Mouse (Mus musculus) heart, embryonic 10.5 days (tissue): ENCODE measurements around the gene Tipin. TPM values are rescaled to one million over a fixed set of nuclear protein-coding genes. Genes with fewer than 3 reads are reported as not detected.
"Not testable (repeated sequence)": the region's sequence is repeated elsewhere in the genome, so short reads cannot be mapped to it uniquely, and the experiment has no call there.

Source experiments
- DNase-seq: peaks from one replicate; pipeline ENCODE4 v3.0.0-alpha.2; 2017; ENCODE audit warnings: low spot score
- H3K27ac ChIP-seq: fragments of 300-500 bp; sonication (generic); 2 replicates; pipeline ENCODE4 v1.5.1; 2016; ENCODE audit warnings: mild to moderate bottlenecking
- H3K27me3 ChIP-seq: fragments of 300-500 bp; sonication (generic); 2 replicates; pipeline ENCODE4 v1.6.1; 2016; ENCODE audit warnings: mild to moderate bottlenecking; ENCODE audit not compliant: poor library complexity, insufficient read depth, severe bottlenecking
- H3K36me3 ChIP-seq: fragments of 300-500 bp; sonication (generic); 2 replicates; pipeline ENCODE4 v1.6.1; 2016; ENCODE audit warnings: mild to moderate bottlenecking, moderate library complexity
- H3K4me1 ChIP-seq: fragments of 300-500 bp; sonication (generic); 2 replicates; pipeline ENCODE4 v1.6.1; 2016; ENCODE audit warnings: mild to moderate bottlenecking
- H3K4me3 ChIP-seq: fragments of 300-500 bp; sonication (generic); 2 replicates; pipeline ENCODE4 v1.5.1; 2016; ENCODE audit warnings: mild to moderate bottlenecking, moderate library complexity
- H3K9me3 ChIP-seq: fragments of 300-500 bp; sonication (generic); 2 replicates; pipeline ENCODE4 v1.6.1; 2016; ENCODE audit warnings: mild to moderate bottlenecking, moderate library complexity
- WGBS: fragments of 180-500 bp; shearing (Covaris S2); methylation state at CpG from one replicate; pipeline ENCODE4 v1.1.7; 2016; 5-methylcytosine and 5-hydroxymethylcytosine counted together
- polyA plus RNA-seq: library from polyadenylated mRNA; unstranded; fragments of >200 nt; fragmentation: Nextera tagmentation; extraction: Ambion mirVana; gene quantifications from 2 replicates; pipeline ENCODE4 v1.2.1, GENCODE M21; 2016

Tipin gene
- polyA plus RNA-seq, 1 experiment from 2014 or later = 220 TPM

GRCm38 (mm10) chr9:64253021-64253904 lies 28.1 kb upstream of the Tipin start, which contains the start of gene Map2k1:
Gene Map2k1, minus strand, starts transcription at chr9:64253631.
- WGBS = under 1% methylated on average over 89 of the region's 89 CpGs
- H3K27ac ChIP-seq = peak within 1 kb of the TSS; percentile 95
- no peaks in the 10 kb centered on the region for H3K9me3 ChIP-seq
- H3K27me3 ChIP-seq = no peaks in the 10 kb centered on the region
- H3K4me1 ChIP-seq = peaks cover 26% of the 10 kb centered on the region
- peaks cover 5% of the 10 kb centered on the region; the same call in 1 of the 2 replicates for H3K36me3 ChIP-seq
- peak within 1 kb of the TSS; percentile 95 for H3K4me3 ChIP-seq
- DNase-seq = peak; percentile 100

DNA sequence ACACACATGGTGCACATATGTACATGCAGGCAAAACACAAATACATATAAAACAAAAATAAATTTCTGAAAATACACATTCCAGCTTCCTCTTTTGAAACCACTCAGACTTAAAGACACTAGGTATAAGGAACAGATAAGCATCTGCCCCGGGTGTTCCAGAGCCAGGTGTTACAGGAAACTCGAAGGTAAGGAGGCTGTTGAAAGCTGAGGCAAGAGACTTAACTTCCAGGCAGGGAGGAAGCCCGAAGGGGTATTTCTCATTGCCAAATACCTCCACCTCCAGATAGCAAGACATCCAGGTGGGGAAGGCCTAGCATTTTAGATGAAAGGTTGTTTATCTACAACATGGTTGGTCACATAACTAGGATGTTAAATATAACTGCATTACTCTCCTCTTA lies 26.0 kb upstream of the Tipin start:
- H3K36me3 ChIP-seq = no peaks in the 10 kb centered on the region
- no peak overlapping the region for H3K4me3 ChIP-seq
- DNase-seq = no peak
- no peak overlapping the region for H3K27ac ChIP-seq
- H3K4me1 ChIP-seq = peaks cover 16% of the 10 kb centered on the region
- no peaks in the 10 kb centered on the region for H3K27me3 ChIP-seq
- H3K9me3 ChIP-seq = no peaks in the 10 kb centered on the region
- WGBS = 66% methylated on average over 3 of the region's 3 CpGs

DNA sequence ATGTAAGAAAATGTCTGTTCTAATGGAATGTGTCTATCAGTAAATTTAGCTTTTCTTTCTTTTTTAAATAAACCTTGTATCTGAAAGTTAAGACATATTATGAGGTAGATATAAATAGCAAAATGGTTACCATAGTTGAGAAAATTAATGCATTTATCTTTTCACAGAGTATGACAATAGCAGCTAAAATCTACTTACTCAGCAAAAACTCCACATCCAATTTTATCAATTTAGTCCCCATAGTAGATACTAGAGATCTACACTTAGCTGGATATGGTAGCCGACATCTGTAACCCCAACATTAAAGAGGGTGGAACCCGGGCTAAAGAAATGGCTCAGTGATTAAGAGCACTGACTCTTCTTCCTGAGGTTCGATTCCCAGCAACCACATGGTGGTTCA lies 25.2 kb upstream of the Tipin start:
- Histone ChIP-seq H3K4me1 (peaks cover 13% of the 10 kb centered on the region), H3K36me3 (no peaks in the 10 kb centered on the region), H3K27me3 (no peaks in the 10 kb centered on the region), H3K4me3 (no peak overlapping the region), H3K9me3 (no peaks in the 10 kb centered on the region), H3K27ac (no peak overlapping the region)
- DNase-seq = no peak
- WGBS = 82% methylated on average over 3 of the region's 3 CpGs

GRCm38 (mm10) chr9:64259906-64260305 lies 21.5 kb upstream of the Tipin start:
- Histone ChIP-seq H3K36me3 (no peaks in the 10 kb centered on the region), H3K27ac (no peak overlapping the region), H3K27me3 (no peaks in the 10 kb centered on the region), H3K4me3 (no peak overlapping the region), H3K4me1 (no peaks in the 10 kb centered on the region), H3K9me3 (no peaks in the 10 kb centered on the region)
- DNase-seq = no peak
- 83% methylated on average over 5 of the region's 5 CpGs for WGBS

- WGBS = 86% methylated on average over 4 of the region's 4 CpGs
- Histone ChIP-seq H3K4me3 (no peak overlapping the region), H3K4me1 (no peaks in the 10 kb centered on the region), H3K27ac (no peak overlapping the region), H3K9me3 (no peaks in the 10 kb centered on the region), H3K36me3 (no peaks in the 10 kb centered on the region), H3K27me3 (no peaks in the 10 kb centered on the region)
- DNase-seq = no peak
Observed at GRCm38 (mm10) chr9:64261023-64261422, 20.4 kb upstream of the Tipin start.

GRCm38 (mm10) chr9:64264813-64265212 lies 16.6 kb upstream of the Tipin start:
- no peaks in the 10 kb centered on the region for H3K4me1 ChIP-seq
- no peaks in the 10 kb centered on the region for H3K9me3 ChIP-seq
- no peak overlapping the region for H3K27ac ChIP-seq
- H3K27me3 ChIP-seq = no peaks in the 10 kb centered on the region
- DNase-seq = no peak
- H3K36me3 ChIP-seq = no peaks in the 10 kb centered on the region
- H3K4me3 ChIP-seq = no peak overlapping the region
- WGBS = 48% methylated on average over 1 of the region's 1 CpGs

GRCm38 (mm10) chr9:64267231-64267630 lies 14.2 kb upstream of the Tipin start:
- Histone ChIP-seq H3K27ac (no peak overlapping the region), H3K4me3 (no peak overlapping the region), H3K9me3 (no peaks in the 10 kb centered on the region), H3K27me3 (no peaks in the 10 kb centered on the region), H3K36me3 (no peaks in the 10 kb centered on the region), H3K4me1 (no peaks in the 10 kb centered on the region)
- no peak for DNase-seq
- WGBS = 93% methylated on average over 1 of the region's 1 CpGs

DNA sequence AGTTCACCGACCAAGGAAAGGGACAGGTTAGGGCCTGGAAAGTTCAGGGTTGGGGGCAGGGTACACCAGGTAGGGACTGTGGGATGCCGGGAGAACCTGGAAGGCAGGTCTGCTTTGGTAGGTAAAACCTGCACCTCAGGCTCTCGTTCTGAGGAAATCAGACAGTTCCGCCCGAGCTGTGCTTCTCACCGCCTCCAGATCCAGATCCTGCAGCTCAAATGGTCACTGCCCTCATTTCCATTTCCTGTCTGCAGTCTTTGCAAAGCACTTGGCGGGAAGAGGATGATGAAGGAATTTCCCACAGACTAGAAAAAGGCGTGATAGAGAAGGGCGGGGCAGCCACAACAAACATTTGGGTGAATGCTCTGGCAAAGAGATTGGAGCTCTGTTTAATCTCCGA lies 13.2 kb upstream of the Tipin start:
- no peaks in the 10 kb centered on the region for H3K36me3 ChIP-seq
- H3K27me3 ChIP-seq = no peaks in the 10 kb centered on the region
- no peaks in the 10 kb centered on the region for H3K4me1 ChIP-seq
- H3K4me3 ChIP-seq = no peak overlapping the region
- H3K9me3 ChIP-seq = no peaks in the 10 kb centered on the region
- no peak overlapping the region for H3K27ac ChIP-seq
- WGBS = 74% methylated on average over 10 of the region's 10 CpGs
- no peak for DNase-seq

- 94% methylated on average over 8 of the region's 8 CpGs for WGBS
- H3K9me3 ChIP-seq, H3K4me1 ChIP-seq, DNase-seq, H3K27me3 ChIP-seq, H3K4me3 ChIP-seq, H3K27ac ChIP-seq, H3K36me3 ChIP-seq: not testable (repeated sequence)
Observed at GRCm38 (mm10) chr9:64268836-64269235, 12.5 kb upstream of the Tipin start.

- Histone ChIP-seq H3K9me3 (no peaks in the 10 kb centered on the region), H3K27ac (no peak overlapping the region), H3K36me3 (no peaks in the 10 kb centered on the region), H3K27me3 (no peaks in the 10 kb centered on the region), H3K4me1 (no peaks in the 10 kb centered on the region), H3K4me3 (no peak overlapping the region)
- 58% methylated on average over 3 of the region's 3 CpGs for WGBS
- DNase-seq = no peak
Observed at GRCm38 (mm10) chr9:64271249-64271648, 10.1 kb upstream of the Tipin start.

DNA sequence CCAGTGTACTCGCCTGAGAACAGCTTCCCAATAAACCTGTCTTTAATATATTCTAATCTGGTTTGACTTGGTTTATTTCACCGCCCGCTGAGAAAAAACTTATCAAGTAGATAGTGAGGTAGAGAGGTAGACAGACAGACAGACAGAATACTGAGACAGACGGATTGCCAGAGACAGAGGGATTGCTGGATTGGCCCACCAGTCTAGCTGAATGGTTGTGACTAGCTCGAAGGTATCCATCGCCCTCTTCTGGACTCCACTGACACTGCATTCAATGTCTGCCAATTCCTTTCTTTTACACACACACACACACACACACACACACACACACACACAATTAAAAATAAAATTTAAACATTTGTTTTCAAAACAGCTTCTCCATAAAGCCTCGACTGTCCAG lies 8.8 kb upstream of the Tipin start:
- no peaks in the 10 kb centered on the region for H3K36me3 ChIP-seq
- H3K27me3 ChIP-seq = no peaks in the 10 kb centered on the region
- H3K4me3 ChIP-seq = no peak overlapping the region
- 24% methylated on average over 7 of the region's 7 CpGs for WGBS
- H3K4me1 ChIP-seq = no peaks in the 10 kb centered on the region
- H3K9me3 ChIP-seq = no peaks in the 10 kb centered on the region
- no peak overlapping the region for H3K27ac ChIP-seq
- no peak for DNase-seq

DNA sequence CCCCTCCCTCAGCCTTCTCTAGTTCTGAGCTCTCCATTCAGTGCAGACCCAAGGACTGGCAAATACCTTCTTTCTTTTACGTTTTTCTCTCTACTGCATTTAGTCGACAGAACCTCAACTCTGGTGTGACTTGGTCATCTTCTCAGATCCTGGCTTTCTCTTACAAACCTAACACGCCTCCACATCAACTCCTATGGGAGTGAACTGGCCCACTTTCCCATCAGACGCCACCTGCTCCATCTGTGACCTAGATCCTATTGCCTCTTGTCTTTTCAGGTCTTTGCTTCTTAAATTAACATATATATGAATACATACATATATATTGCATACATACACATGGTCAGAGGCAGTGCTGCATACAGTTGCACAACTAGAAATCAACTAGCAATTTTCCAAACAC lies 7.6 kb upstream of the Tipin start:
- WGBS = 77% methylated on average over 4 of the region's 4 CpGs
- no peaks in the 10 kb centered on the region for H3K36me3 ChIP-seq
- no peak overlapping the region for H3K27ac ChIP-seq
- no peaks in the 10 kb centered on the region for H3K4me1 ChIP-seq
- H3K27me3 ChIP-seq = no peaks in the 10 kb centered on the region
- DNase-seq = no peak
- H3K4me3 ChIP-seq = no peak overlapping the region
- H3K9me3 ChIP-seq = no peaks in the 10 kb centered on the region

- H3K36me3 ChIP-seq = no peaks in the 10 kb centered on the region
- no peak overlapping the region for H3K4me3 ChIP-seq
- H3K9me3 ChIP-seq = no peaks in the 10 kb centered on the region
- DNase-seq = no peak
- H3K27ac ChIP-seq = no peak overlapping the region
- H3K27me3 ChIP-seq = no peaks in the 10 kb centered on the region
- H3K4me1 ChIP-seq = no peaks in the 10 kb centered on the region
- 76% methylated on average over 4 of the region's 4 CpGs for WGBS
Observed at GRCm38 (mm10) chr9:64274291-64274690, 7.1 kb upstream of the Tipin start.

GRCm38 (mm10) chr9:64274919-64275318 lies 6.5 kb upstream of the Tipin start:
- Histone ChIP-seq H3K4me3 (no peak overlapping the region), H3K4me1 (no peaks in the 10 kb centered on the region), H3K9me3 (no peaks in the 10 kb centered on the region), H3K27me3 (no peaks in the 10 kb centered on the region), H3K27ac (no peak overlapping the region), H3K36me3 (no peaks in the 10 kb centered on the region)
- 62% methylated on average over 1 of the region's 1 CpGs for whole genome bisulfite sequencing
- DNase-seq = no peak
